Mouse (Mus musculus): ENCODE data around the gene Gm17359. TPM values are rescaled to one million over a fixed set of nuclear protein-coding genes. Genes with fewer than 3 reads are reported as not detected.

Gene Gm17359
- total and polyA plus RNA-seq, 3 experiments = not detected

GRCm38 (mm10) chr3:79378086-79378485, 41.6 kb downstream of the Gm17359 start:
- no peaks in the 10 kb centered on the region for H3K9me3 ChIP-seq (replicated peaks; ENCODE audit: low read length)

GRCm38 (mm10) chr3:79379255-79379836, 42.9 kb downstream of the Gm17359 start:
- Histone ChIP-seq H3K9ac (ENCODE audit: insufficient read depth, low read depth) (no peak overlapping the region), H3K27ac (ENCODE audit: insufficient read depth, low read depth) (no peak overlapping the region), H3K4me3 (replicated peaks in 1 of 3; ENCODE audit: low read depth in 2 of 3, low read length in 2 of 3, poor library complexity in 1 of 3) (no peak overlapping the region), H3K4me1 (ENCODE audit: control insufficient read depth in 1 of 2, insufficient read depth in 2 of 2) (no peaks in the 10 kb centered on the region), H3K36me3 (replicated peaks in 1 of 2; ENCODE audit: control insufficient read depth in 1 of 2, insufficient read depth in 1 of 2, low read length in 1 of 2) (no peaks in the 10 kb centered on the region), H3K27me3 (replicated peaks) (no peaks in the 10 kb centered on the region), H3K9me3 (replicated peaks; ENCODE audit: low read length) (no peaks in the 10 kb centered on the region), H3K79me2 (replicated peaks; ENCODE audit: control insufficient read depth, extremely low read depth, insufficient read depth, poor library complexity, severe bottlenecking) (no peaks in the 10 kb centered on the region), H3K4me2 (ENCODE audit: insufficient read depth, low read depth, poor library complexity, severe bottlenecking) (no peak overlapping the region)
- dilution Hi-C loops (cut with MboI; ENCODE audit: extremely low pct_ligation_motif_present, extremely low pct_unique_long_range_greater_than_20kb, low sequenced_read_pairs) = no loop called here
- DNase-seq (ENCODE audit: extremely low read depth) = no peak
- in situ Hi-C loops (cut with MboI; ENCODE audit: low pct_ligation_motif_present, low pct_unique_long_range_greater_than_20kb, low sequenced_read_pairs) = no loop called here
- TF ChIP-seq CTCF (conservative IDR thresholded peaks at IDR 0.05 in 1 of 2, IDR thresholded peaks at IDR 0.05 in 1 of 2; ENCODE audit: low read depth in 2 of 2, low read length in 2 of 2) = no peak
- TF ChIP-seq POLR2A (IDR thresholded peaks at IDR 0.05; ENCODE audit: low read depth, low read length) = no peak
- no peak for TF ChIP-seq NRF1 (IDR thresholded peaks at IDR 0.05; ENCODE audit: low read depth, low read length)
- TF ChIP-seq KAT2A (IDR thresholded peaks at IDR 0.05; ENCODE audit: insufficient replicate concordance, low read length) = no peak
- no peak for TF ChIP-seq USF1 (IDR thresholded peaks at IDR 0.05; ENCODE audit: low read depth, low read length)
- TF ChIP-seq JUND (conservative IDR thresholded peaks at IDR 0.05; ENCODE audit: low read depth, low read length) = no peak
- TF ChIP-seq ZMIZ1 (IDR thresholded peaks at IDR 0.05; ENCODE audit: low read depth, low read length) = no peak
- TF ChIP-seq BHLHE40 (IDR thresholded peaks at IDR 0.05; ENCODE audit: low read depth, low read length) = no peak
- no peak for TF ChIP-seq HCFC1 (IDR thresholded peaks at IDR 0.05; ENCODE audit: low read depth, low read length)
- TF ChIP-seq CHD2 (IDR thresholded peaks at IDR 0.05; ENCODE audit: low read length) = no peak
- TF ChIP-seq RAD21 (IDR thresholded peaks at IDR 0.05; ENCODE audit: low read depth, low read length) = no peak
- TF ChIP-seq PAX5 (IDR thresholded peaks at IDR 0.05; ENCODE audit: low read length) = no peak
- no peak for TF ChIP-seq IRF4 (IDR thresholded peaks at IDR 0.05; ENCODE audit: low read depth, low read length)
- TF ChIP-seq MXI1 (IDR thresholded peaks at IDR 0.05; ENCODE audit: low read depth, low read length) = no peak
- TF ChIP-seq TBP (conservative IDR thresholded peaks at IDR 0.05; ENCODE audit: low read depth, low read length) = no peak
- TF ChIP-seq SIN3A (IDR thresholded peaks at IDR 0.05; ENCODE audit: low read length) = no peak
- TF ChIP-seq MEF2A (IDR thresholded peaks at IDR 0.05; ENCODE audit: borderline replicate concordance, low read depth, low read length) = no peak
- no peak for TF ChIP-seq MAFK (IDR thresholded peaks at IDR 0.05; ENCODE audit: insufficient replicate concordance, low read length)

More at GRCm38 (mm10) chr3:79378086-79378485, 41.6 kb downstream of the Gm17359 start:
- in situ Hi-C loops (cut with MboI; ENCODE audit: low pct_ligation_motif_present, low pct_unique_long_range_greater_than_20kb, low sequenced_read_pairs) = no loop called here
- no peak for TF ChIP-seq RAD21 (IDR thresholded peaks at IDR 0.05; ENCODE audit: low read depth, low read length)
- no peak for TF ChIP-seq ZNF384 (IDR thresholded peaks at IDR 0.05; ENCODE audit: low read depth, low read length)
- TF ChIP-seq NELFE (IDR thresholded peaks at IDR 0.05; ENCODE audit: low read depth, low read length) = no peak
- no peak for TF ChIP-seq USF2 (conservative IDR thresholded peaks at IDR 0.05; ENCODE audit: low read depth, low read length)
- no peak for TF ChIP-seq TCF12 (IDR thresholded peaks at IDR 0.05; ENCODE audit: low read depth, low read length)
- no peak for TF ChIP-seq CHD2 (IDR thresholded peaks at IDR 0.05; ENCODE audit: low read length)
- no peak for TF ChIP-seq MEF2A (IDR thresholded peaks at IDR 0.05; ENCODE audit: borderline replicate concordance, low read depth, low read length)
- TF ChIP-seq JUND (conservative IDR thresholded peaks at IDR 0.05; ENCODE audit: low read depth, low read length) = no peak
- no peak for TF ChIP-seq POLR2AphosphoS2 (IDR thresholded peaks at IDR 0.05; ENCODE audit: low read depth, low read length)
- no peak for TF ChIP-seq GABPA (IDR thresholded peaks at IDR 0.05; ENCODE audit: insufficient replicate concordance, low read depth, low read length)
- Histone ChIP-seq H3K27me3 (replicated peaks) (no peaks in the 10 kb centered on the region), H3K9ac (ENCODE audit: insufficient read depth, low read depth) (no peak overlapping the region), H3K4me3 (replicated peaks in 1 of 3; ENCODE audit: low read depth in 2 of 3, low read length in 2 of 3, poor library complexity in 1 of 3) (no peak overlapping the region), H3K4me1 (ENCODE audit: control insufficient read depth in 1 of 2, insufficient read depth in 2 of 2) (no peaks in the 10 kb centered on the region), H3K79me2 (replicated peaks; ENCODE audit: control insufficient read depth, extremely low read depth, insufficient read depth, poor library complexity, severe bottlenecking) (no peaks in the 10 kb centered on the region), H3K27ac (ENCODE audit: insufficient read depth, low read depth) (no peak overlapping the region), H3K36me3 (replicated peaks in 1 of 2; ENCODE audit: control insufficient read depth in 1 of 2, insufficient read depth in 1 of 2, low read length in 1 of 2) (no peaks in the 10 kb centered on the region), H3K4me2 (ENCODE audit: insufficient read depth, low read depth, poor library complexity, severe bottlenecking) (no peak overlapping the region)
- dilution Hi-C loops (cut with MboI; ENCODE audit: extremely low pct_ligation_motif_present, extremely low pct_unique_long_range_greater_than_20kb, low sequenced_read_pairs) = no loop called here
- no peak for DNase-seq (ENCODE audit: extremely low read depth)
